Mouse (Mus musculus): Measurements from ENCODE around the gene Celf2. TPM values are rescaled to one million over a fixed set of nuclear protein-coding genes. Genes with fewer than 3 reads are reported as not detected.

Celf2 gene
- polyA plus RNA-seq, 1 experiment from 2014 or later, result 25.2 TPM

GRCm38 (mm10) chr2:6653719-6654118 is 855.6 kb downstream of the Celf2 start:
- no peaks in the 10 kb centered on the region for H3K27me3 ChIP-seq
- DNase-seq (ENCODE audit: low read depth, low spot score) (no peak), ATAC-seq (no peak)
- no peak for TF ChIP-seq CTCF (IDR thresholded peaks at IDR 0.05)
- POLR2A ChIA-PET, result no interaction called here
- in situ Hi-C loops (cut with MboI; ENCODE audit: low pct_unique_long_range_greater_than_20kb), result no loop called here
- CTCF ChIA-PET, result no interaction called here

GRCm38 (mm10) chr2:6651697-6652096 is 857.7 kb downstream of the Celf2 start:
- CTCF ChIA-PET, result no interaction called here
- no peak for ATAC-seq
- in situ Hi-C loops (cut with MboI; ENCODE audit: low pct_unique_long_range_greater_than_20kb), result no loop called here

GRCm38 (mm10) chr2:6648877-6649276 is 860.5 kb downstream of the Celf2 start:
- in situ Hi-C loops (cut with MboI; ENCODE audit: low pct_unique_long_range_greater_than_20kb), result no loop called here
- CTCF ChIA-PET, result no interaction called here
- POLR2A ChIA-PET, result no interaction called here

More at GRCm38 (mm10) chr2:6651697-6652096, 857.7 kb downstream of the Celf2 start:
- TF ChIP-seq CTCF (IDR thresholded peaks at IDR 0.05), result no peak
- H3K27me3 ChIP-seq, result no peaks in the 10 kb centered on the region
- no peak for DNase-seq (ENCODE audit: low read depth, low spot score)
- POLR2A ChIA-PET, result no interaction called here

DNA sequence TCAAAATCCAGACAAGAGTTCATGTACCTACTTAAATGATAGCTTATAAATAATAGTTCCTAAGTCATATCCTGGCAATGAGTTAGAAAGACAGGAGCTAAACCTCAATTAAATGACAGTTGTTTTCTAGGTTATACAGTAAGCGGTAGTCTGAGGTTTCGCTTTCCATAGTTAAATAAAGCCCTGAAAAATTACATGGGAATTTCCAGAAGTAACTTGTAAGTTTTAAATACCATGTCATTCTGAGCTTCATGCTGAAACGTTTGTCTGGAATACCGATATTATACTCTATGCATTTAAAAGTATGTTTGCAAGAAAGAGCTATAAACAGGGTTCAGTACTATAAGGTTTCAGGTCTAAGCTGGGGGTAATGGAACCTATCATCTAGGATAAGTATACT is 862.3 kb downstream of the Celf2 start:
- TF ChIP-seq CTCF (IDR thresholded peaks at IDR 0.05), result no peak
- no peak for ATAC-seq
- no peak for DNase-seq (ENCODE audit: low read depth, low spot score)
- in situ Hi-C loops (cut with MboI; ENCODE audit: low pct_unique_long_range_greater_than_20kb), result no loop called here
- ChIA-PET POLR2A (interaction anchor here (0.6 to 0.8 kb wide), 4 partner anchors 9 to 203 kb away, joined by 3 to 5 read pairs (median 4); no protein-coding TSS in a partner anchor), CTCF (interaction anchor here (1.5 to 1.7 kb wide), 2 partner anchors 10 to 16 kb away, joined by 5 read pairs; no protein-coding TSS in a partner anchor)
- H3K27me3 ChIP-seq, result no peaks in the 10 kb centered on the region

More at GRCm38 (mm10) chr2:6648877-6649276, 860.5 kb downstream of the Celf2 start:
- no peaks in the 10 kb centered on the region for H3K27me3 ChIP-seq
- TF ChIP-seq CTCF (IDR thresholded peaks at IDR 0.05), result no peak
- ATAC-seq, result no peak
- DNase-seq (ENCODE audit: low read depth, low spot score), result no peak

DNA sequence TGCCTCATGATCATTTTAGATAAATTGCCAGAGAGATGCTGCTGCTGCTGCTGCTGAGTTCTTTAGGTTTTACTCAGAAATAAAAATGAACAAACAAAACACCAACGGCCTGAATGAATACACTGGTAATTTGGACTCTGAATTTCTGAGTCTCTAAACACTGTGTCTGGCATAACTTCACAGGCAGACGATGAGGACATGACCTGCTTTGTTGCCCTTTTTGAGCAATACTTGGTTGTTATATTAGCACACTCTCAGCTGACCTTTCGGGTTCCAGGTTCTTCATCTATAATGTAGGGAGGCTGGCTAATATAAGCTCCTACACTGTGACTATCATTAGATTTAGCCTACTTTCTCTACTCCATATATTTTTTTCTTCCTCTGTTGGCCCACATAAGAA is 863.0 kb downstream of the Celf2 start:
- in situ Hi-C loops (cut with MboI; ENCODE audit: low pct_unique_long_range_greater_than_20kb), result no loop called here
- H3K27me3 ChIP-seq, result no peaks in the 10 kb centered on the region
- ChIA-PET CTCF (interaction anchor here (1.5 to 1.7 kb wide), 2 partner anchors 11 to 15 kb away, joined by 5 read pairs; no protein-coding TSS in a partner anchor), POLR2A (no interaction called here)
- DNase-seq (ENCODE audit: low read depth, low spot score) (no peak), ATAC-seq (no peak)
- no peak for TF ChIP-seq CTCF (IDR thresholded peaks at IDR 0.05)

DNA sequence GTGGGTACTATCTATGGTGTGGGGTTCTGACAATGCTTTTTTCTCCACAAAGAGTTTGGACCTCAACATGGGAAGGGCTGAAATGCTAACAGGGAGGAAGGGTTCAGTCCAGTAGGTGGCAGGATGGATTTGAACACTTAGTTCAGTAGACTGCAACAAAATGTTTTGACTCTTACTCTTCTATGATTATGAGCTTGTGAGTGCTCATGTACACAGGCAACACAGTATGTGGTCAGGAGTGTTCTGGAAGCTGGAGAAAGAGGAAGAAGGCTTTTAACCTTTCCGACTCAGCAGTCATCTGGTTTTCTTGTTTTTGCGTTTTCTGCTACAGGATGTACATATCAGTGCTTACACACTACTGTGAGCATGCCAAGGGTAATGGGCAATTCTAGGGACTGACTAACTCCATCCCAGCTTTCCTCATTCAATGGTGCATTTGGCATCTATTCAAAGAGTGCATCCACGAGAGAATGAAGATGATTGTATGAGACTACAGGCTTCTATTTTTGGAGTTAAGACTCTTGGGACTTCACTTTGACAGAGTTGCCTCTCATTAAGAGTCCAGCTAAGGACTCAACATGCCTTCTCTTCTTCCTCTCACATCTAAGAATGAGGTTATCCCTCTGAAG is 867.0 kb downstream of the Celf2 start:
- H3K27me3 ChIP-seq, result no peaks in the 10 kb centered on the region
- no peak for TF ChIP-seq CTCF (IDR thresholded peaks at IDR 0.05)
- POLR2A ChIA-PET, result no interaction called here
- in situ Hi-C loops (cut with MboI; ENCODE audit: low pct_unique_long_range_greater_than_20kb), result no loop called here
- no peak for ATAC-seq
- CTCF ChIA-PET, result interaction anchor here (0.7 kb wide), 1 partner anchor 20 kb away, joined by 3 read pairs; no protein-coding TSS in a partner anchor
- no peak for DNase-seq (ENCODE audit: low read depth, low spot score)

DNA sequence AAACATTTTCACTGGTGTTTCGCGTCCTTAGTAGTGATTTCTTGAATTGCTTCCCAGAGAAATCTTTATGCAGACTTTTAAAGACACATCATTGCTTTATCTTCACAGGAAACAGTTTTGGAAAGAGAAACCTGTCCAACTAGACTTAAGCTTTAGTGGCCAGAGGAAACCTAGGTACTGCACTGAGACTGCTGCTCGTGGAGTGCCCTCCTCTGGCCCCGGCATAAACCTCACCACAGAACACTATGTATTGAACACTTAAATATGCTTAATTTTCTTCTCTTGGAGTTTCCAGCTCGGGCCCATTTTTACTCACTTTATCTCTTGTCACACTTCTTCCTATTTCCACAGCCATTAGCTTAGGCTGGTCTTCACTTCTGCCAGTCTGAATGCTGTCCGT is 870.0 kb downstream of the Celf2 start:
- TF ChIP-seq CTCF (IDR thresholded peaks at IDR 0.05), result no peak
- in situ Hi-C loops (cut with MboI; ENCODE audit: low pct_unique_long_range_greater_than_20kb), result no loop called here

DNA sequence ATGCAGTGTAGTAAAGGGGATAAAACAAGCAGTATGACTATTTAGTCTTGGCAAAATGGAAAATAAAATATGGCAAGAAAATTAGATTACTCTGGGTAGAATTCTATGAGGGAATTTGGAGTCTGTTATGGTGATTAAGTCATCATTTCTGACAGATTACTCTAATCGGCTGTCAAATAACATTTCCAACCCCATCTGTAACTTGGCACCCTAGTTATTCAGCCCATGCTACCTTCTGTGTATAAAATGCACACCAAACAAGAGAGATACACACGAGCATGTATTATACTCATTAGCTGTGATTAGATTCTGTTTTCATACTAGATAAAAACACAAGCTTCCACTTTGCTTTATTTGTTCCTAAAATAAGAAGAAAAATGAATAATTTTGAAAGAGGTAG is 872.2 kb downstream of the Celf2 start:
- ATAC-seq, result no peak

More for the DNA sequence above, 870.0 kb downstream of the Celf2 start:
- POLR2A ChIA-PET, result no interaction called here
- CTCF ChIA-PET, result no interaction called here
- H3K27me3 ChIP-seq, result no peaks in the 10 kb centered on the region
- no peak for DNase-seq (ENCODE audit: low read depth, low spot score)
- ATAC-seq, result no peak

GRCm38 (mm10) chr2:6634899-6635298 is 874.5 kb downstream of the Celf2 start:
- ATAC-seq, result no peak
- ChIA-PET POLR2A (no interaction called here), CTCF (interaction anchor here (0.9 to 1.0 kb wide), 2 partner anchors 10 to 15 kb away, joined by 3 read pairs; no protein-coding TSS in a partner anchor)
- no peaks in the 10 kb centered on the region for H3K27me3 ChIP-seq
- no peak for DNase-seq (ENCODE audit: low read depth, low spot score)
- TF ChIP-seq CTCF (IDR thresholded peaks at IDR 0.05), result no peak
- in situ Hi-C loops (cut with MboI; ENCODE audit: low pct_unique_long_range_greater_than_20kb), result no loop called here

More for the DNA sequence above, 872.2 kb downstream of the Celf2 start:
- POLR2A ChIA-PET, result no interaction called here
- CTCF ChIA-PET, result no interaction called here
- no peak for TF ChIP-seq CTCF (IDR thresholded peaks at IDR 0.05)
- no peaks in the 10 kb centered on the region for H3K27me3 ChIP-seq
- in situ Hi-C loops (cut with MboI; ENCODE audit: low pct_unique_long_range_greater_than_20kb), result no loop called here
- DNase-seq (ENCODE audit: low read depth, low spot score), result no peak

GRCm38 (mm10) chr2:6633115-6633514 is 876.2 kb downstream of the Celf2 start:
- no peaks in the 10 kb centered on the region for H3K27me3 ChIP-seq
- in situ Hi-C loops (cut with MboI; ENCODE audit: low pct_unique_long_range_greater_than_20kb), result no loop called here
- no peak for TF ChIP-seq CTCF (IDR thresholded peaks at IDR 0.05)
- DNase-seq (ENCODE audit: low read depth, low spot score) (no peak), ATAC-seq (no peak)
- ChIA-PET CTCF (no interaction called here), POLR2A (no interaction called here)

DNA sequence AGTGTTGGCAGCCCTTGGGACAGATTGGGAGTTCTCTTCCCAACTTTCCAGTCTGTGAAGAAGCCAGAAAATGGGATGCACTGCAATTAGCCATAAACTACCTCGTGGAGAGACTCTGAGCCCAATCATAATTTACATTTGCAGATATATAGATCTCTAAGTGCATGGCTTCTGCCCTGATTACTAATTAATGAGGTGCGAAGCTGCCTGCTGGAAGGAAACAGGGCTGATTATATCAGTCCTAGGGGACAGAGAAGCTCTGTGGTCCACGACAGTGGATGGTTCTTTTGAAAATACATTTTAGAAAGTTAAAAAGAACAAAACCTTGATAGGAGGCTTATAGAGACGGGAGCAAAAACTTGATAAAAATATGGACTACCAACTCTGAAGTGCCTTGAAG is 885.6 kb downstream of the Celf2 start:
- DNase-seq (ENCODE audit: low read depth, low spot score) (no peak), ATAC-seq (no peak)
- no peaks in the 10 kb centered on the region for H3K27me3 ChIP-seq
- ChIA-PET CTCF (no interaction called here), POLR2A (no interaction called here)
- in situ Hi-C loops (cut with MboI; ENCODE audit: low pct_unique_long_range_greater_than_20kb), result no loop called here
- no peak for TF ChIP-seq CTCF (IDR thresholded peaks at IDR 0.05)

DNA sequence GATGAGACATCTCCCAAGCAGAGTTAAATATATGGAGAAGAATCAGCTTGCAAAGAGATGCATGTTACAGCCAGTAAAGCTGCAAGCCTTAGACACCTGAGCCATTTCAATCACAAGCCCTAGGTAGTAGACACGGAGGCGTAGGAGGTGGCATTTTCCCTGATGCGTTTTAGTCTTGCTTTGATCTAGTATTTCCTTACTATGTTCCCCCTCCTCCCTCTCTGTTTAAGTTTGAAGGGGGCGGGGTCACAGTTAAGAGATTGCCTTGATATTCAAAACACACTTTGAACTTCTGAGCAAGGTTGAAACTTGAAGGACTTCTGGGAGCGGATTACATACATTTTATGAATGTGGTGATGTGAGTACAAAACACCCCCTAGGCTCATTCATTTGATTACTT is 887.3 kb downstream of the Celf2 start:
- in situ Hi-C loops (cut with MboI; ENCODE audit: low pct_unique_long_range_greater_than_20kb), result no loop called here
- ChIA-PET CTCF (interaction anchor here (1.3 kb wide), 1 partner anchor 20 kb away, joined by 3 read pairs; no protein-coding TSS in a partner anchor), POLR2A (no interaction called here)
- no peak for ATAC-seq
- DNase-seq (ENCODE audit: low read depth, low spot score), result no peak
- no peaks in the 10 kb centered on the region for H3K27me3 ChIP-seq
- no peak for TF ChIP-seq CTCF (IDR thresholded peaks at IDR 0.05)

Data from Patski (cell line).